Mouse (Mus musculus) lung, adult 2 months (tissue): ENCODE measurements around the gene Dvl3. TPM values are rescaled to one million over a fixed set of nuclear protein-coding genes. Genes with fewer than 3 reads are reported as not detected.
A peak's percentile ranks its signal among the peaks of the same experiment; 100 is the strongest.

Source experiments
- DNase-seq: peaks from one replicate; pipeline ENCODE4 v3.0.0; 2022
- H3K4me1 ChIP-seq: fragments of 200-500 bp; 2 replicates; pipeline ENCODE4 v1.6.1; 2011; ENCODE audit warnings: low read length; ENCODE audit not compliant: control insufficient read depth, insufficient read depth
- H3K4me3 ChIP-seq: fragments of 200-500 bp; replicated peaks from 2 replicates; pipeline ENCODE3; 2011; ENCODE audit warnings: low read depth, mild to moderate bottlenecking, control low read depth, low read length; ENCODE audit errors: extremely low read depth
- CTCF ChIP-seq: fragments of 200-500 bp; IDR thresholded peaks from 2 replicates; pipeline ENCODE4 v1.5.1; 2011; ENCODE audit warnings: mild to moderate bottlenecking, low read length, control low read depth; ENCODE audit not compliant: insufficient read depth
- POLR2A ChIP-seq: fragments of 200-500 bp; IDR thresholded peaks from 2 replicates; pipeline ENCODE4 v1.6.1; 2011; ENCODE audit warnings: low read depth, mild to moderate bottlenecking, control low read depth, low read length, borderline replicate concordance; ENCODE audit errors: extremely low read depth
- WGBS: fragments of 180-500 bp; shearing (Covaris S2); methylation state at CpG from one replicate; pipeline ENCODE4 v1.1.7; 2018; 5-methylcytosine and 5-hydroxymethylcytosine counted together
- polyA plus RNA-seq: library from polyadenylated mRNA; depleted of rRNA; stranded (reverse); fragments of >200 nt; gene quantifications from 2 replicates; pipeline ENCODE4 v1.2.3, GENCODE M21; 2012

Gene Dvl3
- polyA plus RNA-seq, 1 experiment, result 44.0 TPM

- TF ChIP-seq POLR2A (no peak), CTCF (no peak)
- H3K4me3 ChIP-seq, result no peak overlapping the region
- no peak for DNase-seq
- 79% methylated on average over 10 of the region's 10 CpGs for WGBS
- no peaks in the 10 kb centered on the region for H3K4me1 ChIP-seq
Observed at GRCm38 (mm10) chr16:20523886-20524285, 7.1 kb downstream of the Dvl3 start.

DNA sequence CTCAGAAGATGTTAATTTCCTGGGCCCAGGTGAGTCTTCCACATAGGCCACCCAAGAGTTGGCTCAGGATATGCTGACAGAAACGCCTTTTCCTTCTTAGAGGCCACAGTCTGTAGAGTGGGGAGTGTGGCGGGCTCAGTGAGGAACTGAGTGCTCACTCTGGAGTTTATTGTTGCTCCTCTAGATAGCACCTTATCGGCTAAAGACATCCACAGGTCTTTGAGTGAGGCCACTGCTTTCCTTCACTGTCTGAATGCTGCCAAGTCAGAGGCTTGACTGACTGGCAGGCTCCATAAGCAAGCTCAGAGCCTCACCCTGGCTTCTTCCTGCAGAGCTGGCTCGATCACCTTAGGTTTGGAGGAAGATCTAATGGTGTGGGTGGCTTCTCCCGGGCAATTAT is 12.0 kb downstream of the Dvl3 start:
- no peaks in the 10 kb centered on the region for H3K4me1 ChIP-seq
- no peak overlapping the region for H3K4me3 ChIP-seq
- no peak for TF ChIP-seq POLR2A
- no peak for TF ChIP-seq CTCF
- 78% methylated on average over 5 of the region's 5 CpGs for WGBS
- DNase-seq, result no peak

- TF ChIP-seq CTCF (no peak), POLR2A (no peak)
- 59% methylated on average over 1 of the region's 1 CpGs for WGBS
- H3K4me3 ChIP-seq, result no peak overlapping the region
- no peak for DNase-seq
- H3K4me1 ChIP-seq, result no peaks in the 10 kb centered on the region
Observed at GRCm38 (mm10) chr16:20529375-20529774, 12.6 kb downstream of the Dvl3 start.

DNA sequence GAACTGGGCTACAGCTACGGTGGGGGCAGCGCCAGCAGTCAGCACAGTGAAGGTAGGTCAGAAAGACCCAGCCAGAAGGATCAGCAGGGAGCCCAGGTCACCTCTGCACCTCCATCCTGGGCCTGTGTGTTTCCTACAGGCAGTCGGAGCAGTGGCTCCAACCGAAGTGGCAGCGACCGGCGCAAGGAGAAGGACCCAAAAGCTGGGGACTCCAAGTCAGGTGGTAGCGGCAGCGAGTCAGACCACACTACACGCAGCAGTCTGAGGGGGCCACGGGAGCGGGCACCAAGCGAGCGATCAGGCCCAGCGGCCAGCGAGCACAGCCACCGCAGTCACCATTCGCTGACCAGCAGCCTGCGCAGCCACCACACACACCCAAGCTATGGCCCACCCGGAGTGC is 14.2 kb downstream of the Dvl3 start:
- Histone ChIP-seq H3K4me3 (no peak overlapping the region), H3K4me1 (no peaks in the 10 kb centered on the region)
- DNase-seq, result no peak
- TF ChIP-seq CTCF, result no peak
- TF ChIP-seq POLR2A, result no peak
- WGBS, result 96% methylated on average over 20 of the region's 20 CpGs

- H3K4me3 ChIP-seq, result no peak overlapping the region
- H3K4me1 ChIP-seq, result peaks cover 10% of the 10 kb centered on the region
- no peak for TF ChIP-seq POLR2A
- no peak for TF ChIP-seq CTCF
- no peak for DNase-seq
- WGBS, result 37% methylated on average over 10 of the region's 10 CpGs
Observed at GRCm38 (mm10) chr16:20534617-20535295, 18.0 kb downstream of the Dvl3 start.

DNA sequence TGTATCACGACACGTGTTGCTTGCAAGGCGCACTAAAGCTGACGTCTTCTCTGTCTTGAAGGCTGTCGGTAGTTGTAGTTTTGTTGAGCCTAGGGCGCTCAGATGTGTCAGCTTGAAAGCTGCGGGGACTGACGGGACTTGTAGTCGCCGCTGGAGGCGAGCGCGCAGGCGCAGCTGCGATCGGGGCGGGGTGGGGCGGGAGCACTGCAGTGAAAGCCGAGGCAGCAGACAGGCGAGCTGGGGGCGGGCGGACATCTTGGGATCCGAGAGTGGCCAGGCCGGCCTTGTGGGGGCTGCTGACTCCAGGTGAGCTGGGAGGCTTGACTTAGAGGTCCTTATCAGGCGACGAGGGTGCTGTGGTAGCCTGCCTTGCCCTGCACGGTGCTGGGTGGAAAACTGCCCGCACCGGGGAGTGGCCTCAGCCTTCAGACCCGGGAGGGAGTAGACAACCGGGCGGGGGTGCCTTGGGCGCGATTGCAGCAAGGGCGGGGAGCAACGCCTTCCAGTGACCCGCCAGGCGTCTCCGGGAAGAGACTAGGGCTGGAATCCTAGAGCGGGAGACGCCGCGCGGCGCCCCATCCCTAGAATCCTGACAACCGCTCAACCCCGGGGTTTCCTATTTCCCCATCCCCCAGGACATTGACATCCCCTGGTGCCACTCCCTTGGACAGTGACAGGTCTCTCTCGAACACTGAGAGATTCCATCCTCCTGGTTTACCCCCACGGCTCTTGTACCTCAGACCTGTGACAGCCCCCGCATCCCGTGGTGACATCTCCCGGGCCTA is 18.7 kb downstream of the Dvl3 start, which contains the start of gene Ap2m1:
Ap2m1 (plus strand) TSS at position 183 of the 785 bp plus-strand sequence.
- peak; percentile 90 for DNase-seq
- Histone ChIP-seq H3K4me1 (peaks cover 10% of the 10 kb centered on the region), H3K4me3 (peak within 1 kb of the TSS; percentile 96)
- under 1% methylated on average over 52 of the region's 52 CpGs for WGBS
- TF ChIP-seq POLR2A, result peak; percentile 82; the same call in 1 of the 2 replicates
- no peak for TF ChIP-seq CTCF

- H3K4me1 ChIP-seq, result peaks cover 10% of the 10 kb centered on the region
- 23% methylated on average over 9 of the region's 9 CpGs for WGBS
- DNase-seq, result no peak
- TF ChIP-seq CTCF (no peak), POLR2A (no peak)
- H3K4me3 ChIP-seq, result peak overlapping the region; percentile 96
Observed at GRCm38 (mm10) chr16:20536081-20536665, 19.4 kb downstream of the Dvl3 start.

- DNase-seq, result peak; percentile 13
- WGBS, result 25% methylated on average over 5 of the region's 5 CpGs
- Histone ChIP-seq H3K4me1 (peaks cover 10% of the 10 kb centered on the region), H3K4me3 (no peak overlapping the region)
- TF ChIP-seq CTCF (no peak), POLR2A (no peak)
Observed at GRCm38 (mm10) chr16:20537071-20537471, 20.3 kb downstream of the Dvl3 start.

DNA sequence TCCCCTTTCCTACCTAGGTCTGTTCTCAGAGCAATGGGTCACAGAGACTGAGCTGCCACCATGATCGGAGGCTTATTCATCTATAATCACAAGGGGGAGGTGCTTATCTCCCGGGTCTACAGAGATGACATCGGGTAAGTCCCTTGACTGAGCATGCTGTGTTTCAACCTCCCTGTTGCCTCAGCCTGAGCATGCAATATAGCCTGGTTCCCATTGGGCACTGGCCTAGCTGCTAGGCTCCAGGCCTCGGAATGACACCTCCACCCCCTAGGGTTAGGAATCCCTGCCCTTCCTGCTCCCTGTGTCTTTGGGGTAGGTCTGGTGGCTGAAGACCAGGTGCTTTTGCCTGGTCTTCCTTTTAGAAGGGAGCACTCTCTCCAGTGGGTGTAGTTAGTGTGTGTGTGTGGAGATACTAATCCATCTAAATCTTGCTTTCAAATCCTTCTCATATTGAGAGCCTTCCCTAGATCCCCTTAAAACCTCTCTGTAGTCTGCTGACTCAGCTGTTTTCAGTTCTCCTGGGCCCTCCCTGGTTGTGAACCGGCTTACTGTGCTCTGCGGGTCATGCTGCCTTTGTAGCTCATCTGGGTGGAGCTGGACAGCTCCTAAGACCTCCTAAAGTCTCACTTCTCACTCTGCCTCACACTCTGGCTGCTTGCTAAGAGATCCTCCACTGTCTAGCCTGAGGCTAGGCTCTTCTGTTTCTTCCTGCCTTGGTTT is 21.0 kb downstream of the Dvl3 start:
- 33% methylated on average over 6 of the region's 6 CpGs for WGBS
- TF ChIP-seq POLR2A, result no peak
- TF ChIP-seq CTCF, result no peak
- Histone ChIP-seq H3K4me3 (no peak overlapping the region), H3K4me1 (peaks cover 10% of the 10 kb centered on the region)
- no peak for DNase-seq

DNA sequence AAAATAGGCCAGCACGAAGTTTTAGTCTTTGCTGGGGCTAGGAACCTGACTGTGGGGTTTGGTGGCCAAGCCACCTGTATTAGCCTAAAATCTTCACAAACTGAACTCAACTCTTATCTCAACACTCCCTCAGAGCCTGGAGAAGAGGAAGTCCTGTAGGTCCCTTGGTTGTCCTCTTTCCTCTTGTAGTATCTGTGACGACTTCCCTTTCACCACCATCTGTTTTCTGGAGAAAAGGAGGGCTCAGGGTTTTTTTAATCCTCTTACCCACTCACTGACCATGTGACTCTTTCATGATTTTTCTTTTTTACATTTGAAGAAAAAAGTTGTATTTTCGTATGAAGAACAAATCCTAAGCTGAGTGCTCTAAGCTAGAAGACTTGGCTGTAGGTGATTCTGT is 22.9 kb downstream of the Dvl3 start:
- 73% methylated on average over 3 of the region's 3 CpGs for WGBS
- peaks cover 10% of the 10 kb centered on the region for H3K4me1 ChIP-seq
- H3K4me3 ChIP-seq, result no peak overlapping the region
- DNase-seq, result no peak
- TF ChIP-seq CTCF, result no peak
- TF ChIP-seq POLR2A, result no peak
